Comparison of ENCODE assay signal across 8 mouse cellular contexts in genomic region chr17:67912640-67913039, GRCm38 (mm10).
A peak's percentile ranks its signal among the peaks of the same experiment; 100 is the strongest.
DNase-seq lines count a peak whose midpoint lies in the region; ATAC-seq and TF ChIP-seq lines count a peak whose summit lies in the region.

No protein-coding gene starts in this region.

- H3K4me3 ChIP-seq in embryonic fibroblast, embryonic 13.5 days (ENCODE audit: insufficient read depth, low read length), result no peak overlapping the region
- H3K4me3 ChIP-seq in hindbrain, embryonic 11.5 days (ENCODE audit: low read depth, low read length), result no peak overlapping the region
- no peak overlapping the region for H3K4me3 ChIP-seq in limb, embryonic 14.5 days (replicated peaks; ENCODE audit: low read length)
- H3K4me3 ChIP-seq in neural tube, embryonic 12.5 days, result no peak overlapping the region

- no peak overlapping the region for H3K9ac ChIP-seq in hindbrain, embryonic 11.5 days (ENCODE audit: low read depth, low read length)
- no peak overlapping the region for H3K9ac ChIP-seq in limb, embryonic 14.5 days (ENCODE audit: low read depth, low read length, severe bottlenecking)
- H3K9ac ChIP-seq in neural tube, embryonic 12.5 days, result no peak overlapping the region

- no peaks in the 10 kb centered on the region for H3K36me3 ChIP-seq in hindbrain, embryonic 11.5 days (ENCODE audit: control insufficient read depth, insufficient read depth, low read length)
- peaks cover 3% of the 10 kb centered on the region; the same call in 1 of the 2 replicates for H3K36me3 ChIP-seq in limb, embryonic 14.5 days (ENCODE audit: control insufficient read depth, insufficient read depth, low read length)
- H3K36me3 ChIP-seq in neural tube, embryonic 12.5 days, result no peaks in the 10 kb centered on the region

- no peak overlapping the region for H3K4me2 ChIP-seq in hindbrain, embryonic 11.5 days (replicated peaks; ENCODE audit: low read depth, low read length)
- H3K4me2 ChIP-seq in limb, embryonic 14.5 days (replicated peaks; ENCODE audit: low read depth, low read length, severe bottlenecking), result no peak overlapping the region
- no peak overlapping the region for H3K4me2 ChIP-seq in neural tube, embryonic 12.5 days (replicated peaks)

- H3K9me3 ChIP-seq in hindbrain, embryonic 11.5 days (ENCODE audit: control insufficient read depth, low read length), result no peaks in the 10 kb centered on the region
- H3K9me3 ChIP-seq in limb, embryonic 14.5 days (ENCODE audit: control insufficient read depth, low read length), result no peaks in the 10 kb centered on the region
- no peaks in the 10 kb centered on the region for H3K9me3 ChIP-seq in neural tube, embryonic 12.5 days

- no peaks in the 10 kb centered on the region for H3K27me3 ChIP-seq in hindbrain, embryonic 11.5 days (ENCODE audit: control insufficient read depth, insufficient read depth, low read length)
- no peaks in the 10 kb centered on the region for H3K27me3 ChIP-seq in limb, embryonic 14.5 days (ENCODE audit: control insufficient read depth, insufficient read depth, low read length)
- no peaks in the 10 kb centered on the region for H3K27me3 ChIP-seq in neural tube, embryonic 12.5 days (replicated peaks)

- 60% methylated on average over 12 of the region's 12 CpGs for WGBS in hindbrain, embryonic 11.5 days
- 47% methylated on average over 12 of the region's 12 CpGs for WGBS in limb, embryonic 14.5 days
- WGBS in neural tube, embryonic 12.5 days, result 57% methylated on average over 12 of the region's 12 CpGs

- ATAC-seq in hindbrain, embryonic 11.5 days (ENCODE audit: low FRiP score), result peak; percentile 60; the same call in 1 of the 2 replicates
- ATAC-seq in limb, embryonic 14.5 days (ENCODE audit: low FRiP score, low read depth), result peak; percentile 51
- ATAC-seq in neural tube, embryonic 12.5 days (ENCODE audit: low FRiP score, low read depth), result 0 out of 2 replicates have a peak, but pooled peaks have one; percentile 53
- ATAC-seq in monocyte, adult 5-6 weeks (replicated peaks; ENCODE audit: insufficient number of reproducible peaks, low FRiP score, low TSS enrichment, poor library complexity, severe bottlenecking), result no peak

- peak; percentile 40 to 59 for DNase-seq in layer of hippocampus, postnatal 10 days (ENCODE audit: low spot score in 2 of 2)
- DNase-seq in layer of hippocampus, adult 9-10 months (ENCODE audit: low spot score), result no peak
- peak; percentile 89 for DNase-seq in adrenal gland, postnatal 14 days
- peak; percentile 62 for DNase-seq in hindbrain, embryonic 11.5 days (ENCODE audit: low spot score)
- peak; percentile 42 for DNase-seq in limb, embryonic 14.5 days (ENCODE audit: low spot score)

- no peak for TF ChIP-seq POLR2A in embryonic fibroblast, embryonic 13.5 days (IDR thresholded peaks at IDR 0.05; ENCODE audit: low read depth, low read length)
- TF ChIP-seq POLR2A in limb, embryonic 14.5 days (IDR thresholded peaks at IDR 0.05; ENCODE audit: borderline replicate concordance, extremely low read depth, insufficient read depth, insufficient read length), result no peak

- no peaks in the 10 kb centered on the region for H3K4me1 ChIP-seq in embryonic fibroblast, embryonic 13.5 days (ENCODE audit: control insufficient read depth, insufficient read depth, low read length)
- H3K4me1 ChIP-seq in hindbrain, embryonic 11.5 days (replicated peaks; ENCODE audit: control insufficient read depth, insufficient read depth, low read length), result no peaks in the 10 kb centered on the region
- peaks cover 29% of the 10 kb centered on the region for H3K4me1 ChIP-seq in limb, embryonic 14.5 days (ENCODE audit: control insufficient read depth, insufficient read depth, low read length)
- H3K4me1 ChIP-seq in neural tube, embryonic 12.5 days, result no peaks in the 10 kb centered on the region

- peak; percentile 64; the same call in 1 of the 2 replicates for TF ChIP-seq CTCF in embryonic fibroblast, embryonic 13.5 days (IDR thresholded peaks at IDR 0.05; ENCODE audit: borderline replicate concordance, insufficient read depth, low read length)

- H3K27ac ChIP-seq in embryonic fibroblast, embryonic 13.5 days (ENCODE audit: insufficient read depth, low read length), result no peak overlapping the region
- H3K27ac ChIP-seq in hindbrain, embryonic 11.5 days (ENCODE audit: low read depth, low read length), result no peak overlapping the region
- H3K27ac ChIP-seq in limb, embryonic 14.5 days (replicated peaks; ENCODE audit: low read depth, low read length), result no peak overlapping the region; the same call in 1 of the 2 replicates
- no peak overlapping the region for H3K27ac ChIP-seq in neural tube, embryonic 12.5 days
